Mouse (Mus musculus): Measurements from ENCODE around the gene Ndufa5.
A peak's percentile ranks its signal among the peaks of the same experiment; 100 is the strongest.

The Ndufa5 gene

DNA sequence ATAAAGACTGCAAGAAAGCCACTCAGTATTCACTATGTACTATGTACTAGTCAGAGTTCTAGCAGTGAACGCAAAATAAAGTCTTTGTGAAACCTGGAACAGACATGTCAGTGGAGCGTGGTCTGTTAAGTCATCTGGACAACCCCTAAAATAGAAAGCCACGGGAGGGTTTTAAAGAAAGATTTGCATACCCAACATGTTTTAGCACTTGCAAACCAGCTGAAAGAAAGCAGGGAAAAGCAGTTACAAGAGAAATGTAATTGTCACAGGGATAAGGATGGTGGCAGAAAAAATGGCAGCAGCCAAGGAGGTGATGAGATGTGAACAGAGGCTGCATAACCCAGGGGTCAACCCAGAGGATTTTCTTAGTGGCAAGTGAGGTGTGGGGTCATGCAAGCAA lies 2.1 kb downstream of the Ndufa5 start:
- DNase-seq (ENCODE audit: low read depth) = no peak

DNA sequence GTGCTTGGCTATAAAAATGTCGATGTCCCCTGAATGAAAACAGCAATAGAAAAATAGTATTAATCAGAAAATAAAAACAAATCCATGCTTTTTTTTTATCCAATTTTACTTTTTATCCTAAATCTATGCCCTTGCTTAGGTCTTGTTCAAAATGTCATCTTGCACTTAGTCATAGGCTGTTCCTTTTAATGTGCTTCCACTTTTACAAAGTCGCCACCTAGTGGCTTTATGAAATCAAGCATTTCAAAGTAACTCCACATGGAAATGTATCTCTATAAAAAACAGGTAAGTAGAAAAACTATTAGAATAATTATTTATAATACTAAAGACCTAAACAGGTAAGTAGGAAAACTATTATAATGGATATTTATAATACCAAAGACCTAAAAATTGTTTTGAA lies 11.6 kb downstream of the Ndufa5 start:
- peak; percentile 54 for DNase-seq (ENCODE audit: low read depth)

- DNase-seq (ENCODE audit: low read depth) = peak; percentile 56
Measured at GRCm38 (mm10) chr6:24514552-24515284, 13.1 kb downstream of the Ndufa5 start, which contains the start of gene Iqub. Gene Iqub, minus strand, starts transcription at chr6:24515067.

DNA sequence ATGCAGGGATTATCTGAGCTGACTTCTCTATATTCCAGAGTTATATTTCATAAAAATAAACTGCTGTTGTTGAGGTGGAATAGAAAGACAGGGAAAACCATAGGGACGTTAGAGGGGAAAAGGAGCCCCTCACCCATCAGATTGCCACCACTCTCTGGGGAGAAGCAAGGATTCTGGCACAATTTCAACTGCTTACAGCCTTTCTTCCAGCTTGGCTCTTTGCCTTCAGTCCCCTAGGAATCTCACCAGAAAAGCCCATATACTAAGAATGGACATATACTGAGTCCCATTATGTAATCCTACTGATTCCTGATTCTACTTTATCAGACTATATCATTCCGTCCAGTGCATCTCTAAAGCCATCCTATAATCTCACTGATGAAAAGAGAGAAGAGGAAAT lies 23.7 kb downstream of the Ndufa5 start:
- no peak for DNase-seq (ENCODE audit: low read depth)

- peak; percentile 32 for DNase-seq (ENCODE audit: low read depth)
Measured at GRCm38 (mm10) chr6:24490341-24490740, 37.5 kb downstream of the Ndufa5 start.

DNA sequence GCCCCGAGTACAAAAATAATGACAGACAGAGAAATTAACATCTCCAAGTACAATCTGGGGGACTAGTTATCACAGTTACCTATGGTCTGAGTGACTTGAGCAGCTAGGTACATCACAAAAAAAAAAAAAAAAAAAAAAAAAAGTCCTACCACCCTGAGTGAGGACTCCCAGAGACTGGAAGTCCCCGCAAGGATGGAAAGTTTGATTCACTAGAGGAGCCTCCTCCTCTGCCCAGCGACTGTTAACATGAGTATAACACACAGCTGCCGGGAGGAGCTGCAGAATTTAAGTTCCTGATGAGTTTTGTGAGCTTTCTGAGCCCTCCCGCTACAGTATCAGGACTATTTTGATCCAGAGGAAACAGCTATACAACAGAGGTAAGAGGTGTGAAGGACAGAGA lies 41.3 kb downstream of the Ndufa5 start:
- no peak for DNase-seq (ENCODE audit: low read depth)

- DNase-seq (ENCODE audit: low read depth) = no peak
Measured at GRCm38 (mm10) chr6:24470571-24471132, 57.2 kb downstream of the Ndufa5 start.

DNA sequence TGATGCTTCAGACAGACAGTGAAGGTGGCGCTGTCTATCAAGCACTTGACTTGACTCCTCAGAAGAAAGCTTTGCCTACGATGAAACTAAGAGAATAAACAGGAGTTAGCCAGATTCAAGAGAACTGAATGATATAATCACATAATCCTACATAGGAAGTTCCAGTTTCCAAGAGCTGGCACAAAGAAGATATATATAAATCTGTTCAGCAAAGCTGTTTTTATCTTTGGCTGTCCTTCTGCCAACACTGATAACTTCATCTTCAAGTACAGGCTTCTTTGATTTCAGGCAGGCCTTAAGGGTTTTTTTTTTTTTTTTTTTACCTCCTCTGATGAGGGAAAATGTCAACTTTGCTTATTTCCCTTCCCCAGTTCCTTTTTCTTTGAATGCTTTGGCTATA lies 57.7 kb downstream of the Ndufa5 start:
- DNase-seq (ENCODE audit: low read depth) = no peak

Data from induced T-regulatory cell, adult 2 months (primary cell).